Mouse (Mus musculus) cortical plate, adult 2 months (tissue): ENCODE data around the gene Gm20509. TPM values are rescaled to one million over a fixed set of nuclear protein-coding genes. Genes with fewer than 3 reads are reported as not detected.

Source experiments
- H3K27ac ChIP-seq: fragments of 200-500 bp; 2 replicates; pipeline ENCODE4 v1.5.1; 2012; ENCODE audit warnings: low read length, control low read depth, inconsistent platforms; ENCODE audit not compliant: insufficient read depth
- H3K4me1 ChIP-seq: fragments of 200-500 bp; 2 replicates; pipeline ENCODE4 v1.6.1; 2011; ENCODE audit warnings: low read length; ENCODE audit not compliant: control insufficient read depth, insufficient read depth
- H3K4me3 ChIP-seq: fragments of 200-500 bp; 2 replicates; pipeline ENCODE4 v1.5.1; 2011; ENCODE audit warnings: mild to moderate bottlenecking, low read length, control low read depth; ENCODE audit not compliant: insufficient read depth
- CTCF ChIP-seq: fragments of 200-500 bp; IDR thresholded peaks from 2 replicates; pipeline ENCODE4 v1.5.1; 2011; ENCODE audit warnings: mild to moderate bottlenecking, control low read depth, low read length; ENCODE audit not compliant: insufficient read depth; ENCODE audit errors: extremely low read depth
- POLR2A ChIP-seq: fragments of 200-500 bp; IDR thresholded peaks from 2 replicates; pipeline ENCODE4 v1.6.1; 2011; ENCODE audit warnings: mild to moderate bottlenecking, low read length, control low read depth; ENCODE audit not compliant: insufficient read depth; ENCODE audit errors: extremely low read depth
- polyA plus RNA-seq: library from polyadenylated mRNA; depleted of rRNA; stranded (reverse); fragments of >200 nt; gene quantifications from 2 replicates; pipeline ENCODE4 v1.2.3, GENCODE M21; 2012

Gm20509 gene
- polyA plus RNA-seq, 1 experiment = not detected

DNA sequence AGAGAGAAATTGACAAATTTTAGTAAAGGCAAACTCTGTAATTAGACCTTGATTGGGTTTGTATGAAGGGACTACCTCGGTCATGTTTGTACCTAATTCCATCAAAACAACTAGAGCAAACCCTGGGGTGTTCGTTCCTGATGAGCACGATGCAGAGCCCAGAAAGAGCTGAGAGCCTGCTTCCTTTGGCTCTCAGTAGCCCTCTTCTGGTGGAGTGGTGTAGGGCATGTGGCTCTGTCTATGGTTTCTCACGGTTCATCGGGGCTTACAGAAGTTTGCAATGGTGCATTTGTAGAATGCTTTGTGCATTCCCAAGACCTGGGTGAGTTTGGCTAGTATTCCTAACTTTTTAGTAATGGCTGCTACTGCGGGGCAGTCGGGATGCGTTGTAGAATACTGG is 19.5 kb downstream of the Gm20509 start:
- Histone ChIP-seq H3K27ac (no peak overlapping the region), H3K4me3 (no peak overlapping the region), H3K4me1 (no peaks in the 10 kb centered on the region)
- TF ChIP-seq POLR2A (no peak), CTCF (peak; percentile 59)

DNA sequence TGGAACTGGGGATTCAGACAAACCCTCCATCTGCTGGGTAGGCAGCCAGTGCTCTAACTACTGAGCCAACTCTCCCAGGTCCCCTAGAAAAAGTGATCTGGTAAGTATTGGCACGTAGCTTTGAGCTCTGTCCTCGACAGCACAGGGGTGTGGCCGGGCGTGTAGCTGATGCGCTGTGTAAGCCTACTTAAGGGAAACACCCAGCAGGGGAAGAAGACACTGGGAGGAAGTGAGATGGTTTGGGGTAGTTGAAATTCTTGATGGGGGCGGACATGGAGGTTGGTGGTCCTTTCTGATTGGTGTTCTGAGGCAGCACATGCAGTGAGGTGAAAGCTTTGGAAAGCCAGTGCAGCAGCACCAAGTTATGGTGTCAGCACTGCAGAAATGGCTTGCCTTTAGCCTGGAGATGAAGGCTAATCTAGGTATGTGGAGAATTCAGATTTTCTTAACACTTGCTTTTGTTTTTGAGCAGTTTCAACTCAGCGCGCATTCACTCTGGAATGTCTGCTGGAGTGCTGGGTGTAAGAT is 22.8 kb downstream of the Gm20509 start:
- Histone ChIP-seq H3K4me1 (no peaks in the 10 kb centered on the region), H3K27ac (no peak overlapping the region), H3K4me3 (no peak overlapping the region)
- TF ChIP-seq POLR2A (no peak), CTCF (no peak)

DNA sequence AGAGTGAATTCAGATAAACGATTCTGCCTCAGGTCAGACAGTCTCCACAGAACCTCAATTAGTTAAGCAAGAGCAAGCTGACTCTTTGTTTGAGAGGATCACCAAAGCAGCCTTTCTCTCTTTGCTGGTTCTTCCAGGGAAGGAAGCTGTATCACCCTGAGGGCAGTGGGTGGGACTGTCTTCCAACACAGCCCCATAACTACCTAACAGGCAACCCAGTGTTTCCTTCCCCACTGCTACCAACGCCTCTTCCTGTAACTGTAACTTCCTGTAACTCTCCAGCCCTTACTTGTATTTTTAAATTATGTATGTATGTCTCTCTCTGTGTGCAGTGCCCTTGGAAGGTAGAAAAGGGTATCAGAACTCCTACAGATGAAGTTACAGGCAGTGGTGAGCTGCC is 25.2 kb downstream of the Gm20509 start:
- Histone ChIP-seq H3K4me1 (no peaks in the 10 kb centered on the region), H3K27ac (no peak overlapping the region), H3K4me3 (no peak overlapping the region)
- TF ChIP-seq POLR2A = no peak
- TF ChIP-seq CTCF = no peak

- TF ChIP-seq POLR2A (no peak), CTCF (no peak)
- Histone ChIP-seq H3K27ac (no peak overlapping the region), H3K4me1 (no peaks in the 10 kb centered on the region), H3K4me3 (no peak overlapping the region)
Observed at GRCm38 (mm10) chr9:73129875-73130274, 27.6 kb downstream of the Gm20509 start.

GRCm38 (mm10) chr9:73130529-73130928 is 28.3 kb downstream of the Gm20509 start:
- Histone ChIP-seq H3K4me1 (no peaks in the 10 kb centered on the region), H3K4me3 (no peak overlapping the region), H3K27ac (no peak overlapping the region)
- TF ChIP-seq CTCF = no peak
- no peak for TF ChIP-seq POLR2A

GRCm38 (mm10) chr9:73137341-73137886 is 35.1 kb downstream of the Gm20509 start:
- H3K27ac ChIP-seq = no peak overlapping the region
- no peak for TF ChIP-seq POLR2A
- no peak for TF ChIP-seq CTCF
- H3K4me3 ChIP-seq = no peak overlapping the region
- H3K4me1 ChIP-seq = no peaks in the 10 kb centered on the region

- Histone ChIP-seq H3K4me3 (no peak overlapping the region), H3K27ac (no peak overlapping the region), H3K4me1 (no peaks in the 10 kb centered on the region)
- TF ChIP-seq POLR2A = no peak
- TF ChIP-seq CTCF = peak; percentile 27; the same call in 1 of the 2 replicates
Observed at GRCm38 (mm10) chr9:73154347-73154746, 52.1 kb downstream of the Gm20509 start.

DNA sequence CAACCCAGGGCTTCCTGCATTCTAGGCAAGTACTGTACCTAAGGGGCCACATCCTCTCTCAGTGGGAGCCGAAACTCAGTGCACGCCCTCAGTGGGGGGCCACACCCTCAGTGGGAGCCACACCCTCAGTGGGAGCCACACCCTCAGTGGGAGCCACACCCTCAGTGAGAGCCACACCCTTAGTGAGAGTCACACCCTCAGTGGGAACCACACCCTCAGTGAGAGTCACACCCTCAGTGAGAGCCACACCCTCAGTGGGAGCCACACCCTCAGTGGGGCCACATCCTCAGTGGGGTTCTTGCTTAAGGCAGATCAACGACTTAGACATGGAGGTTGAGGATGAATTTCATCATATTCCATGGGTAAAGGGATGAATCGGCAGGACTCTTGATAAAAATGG is 55.7 kb downstream of the Gm20509 start:
- Histone ChIP-seq H3K4me1 (no peaks in the 10 kb centered on the region), H3K4me3 (no peak overlapping the region), H3K27ac (no peak overlapping the region)
- TF ChIP-seq POLR2A (no peak), CTCF (no peak)

DNA sequence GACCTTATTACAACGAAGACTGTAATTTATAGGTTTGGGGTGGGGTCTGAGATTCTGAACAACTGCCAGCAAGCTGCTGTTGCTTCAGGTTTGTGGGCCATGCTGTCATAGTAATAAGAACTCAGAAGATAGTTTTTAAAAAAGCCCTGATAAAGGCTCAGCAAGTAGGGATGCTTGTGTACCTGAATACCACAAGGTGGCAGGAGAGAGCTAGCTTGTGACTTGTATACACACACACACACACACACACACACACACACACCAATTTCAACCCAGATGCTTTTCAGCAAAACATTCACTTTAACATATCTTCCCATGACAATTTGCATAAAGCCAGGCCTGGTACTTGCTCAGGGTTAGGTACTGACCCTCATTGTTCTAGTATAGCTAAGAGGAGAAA is 57.0 kb downstream of the Gm20509 start:
- no peak overlapping the region for H3K27ac ChIP-seq
- H3K4me3 ChIP-seq = no peak overlapping the region
- no peaks in the 10 kb centered on the region for H3K4me1 ChIP-seq
- no peak for TF ChIP-seq POLR2A
- TF ChIP-seq CTCF = peak; percentile 54

- no peaks in the 10 kb centered on the region for H3K4me1 ChIP-seq
- H3K27ac ChIP-seq = no peak overlapping the region
- no peak overlapping the region for H3K4me3 ChIP-seq
- no peak for TF ChIP-seq POLR2A
- peak; percentile 82 for TF ChIP-seq CTCF
Observed at GRCm38 (mm10) chr9:73162571-73163333, 60.5 kb downstream of the Gm20509 start.
